Mouse (Mus musculus) heart, embryonic 12.5 days (tissue): Measurements from ENCODE around the gene Trim71. TPM values are rescaled to one million over a fixed set of nuclear protein-coding genes. Genes with fewer than 3 reads are reported as not detected.
A peak's percentile ranks its signal among the peaks of the same experiment; 100 is the strongest.

Experiments used
- ATAC-seq: fragments of 200-750 bp; cut with Nextera tagmentation; 2 replicates; pipeline ENCODE4 v1.8.0; 2017; ENCODE audit warnings: moderate TSS enrichment, moderate library complexity; ENCODE audit not compliant: insufficient number of reproducible peaks, low FRiP score
- H3K27ac ChIP-seq: fragments of 300-500 bp; sonication (generic); 2 replicates; pipeline ENCODE4 v1.5.1; 2016; ENCODE audit warnings: mild to moderate bottlenecking, moderate library complexity; ENCODE audit not compliant: poor library complexity, severe bottlenecking
- H3K27me3 ChIP-seq: fragments of 300-500 bp; sonication (generic); replicated peaks from 2 replicates; pipeline ENCODE4 v1.6.1; 2016; ENCODE audit warnings: mild to moderate bottlenecking, moderate library complexity
- H3K36me3 ChIP-seq: fragments of 300-500 bp; sonication (generic); 2 replicates; pipeline ENCODE4 v1.6.1; 2016; ENCODE audit warnings: mild to moderate bottlenecking, moderate library complexity
- H3K4me1 ChIP-seq: fragments of 300-500 bp; sonication (generic); replicated peaks from 2 replicates; pipeline ENCODE4 v1.6.1; 2016; ENCODE audit warnings: mild to moderate bottlenecking
- H3K4me2 ChIP-seq: fragments of 300-500 bp; sonication (generic); 2 replicates; pipeline ENCODE4 v1.6.1; 2016; ENCODE audit warnings: mild to moderate bottlenecking, moderate library complexity
- H3K4me3 ChIP-seq: fragments of 300-500 bp; sonication (generic); 2 replicates; pipeline ENCODE4 v1.5.1; 2016; ENCODE audit warnings: mild to moderate bottlenecking
- H3K9ac ChIP-seq: fragments of 300-500 bp; sonication (generic); 2 replicates; pipeline ENCODE4 v1.6.1; 2016; ENCODE audit warnings: mild to moderate bottlenecking, moderate library complexity
- H3K9me3 ChIP-seq: fragments of 300-500 bp; sonication (generic); replicated peaks from 2 replicates; pipeline ENCODE4 v1.6.1; 2016; ENCODE audit warnings: mild to moderate bottlenecking, moderate library complexity
- WGBS: fragments of 180-500 bp; shearing (Covaris S2); methylation state at CpG from one replicate; pipeline ENCODE4 v1.1.7; 2016; 5-methylcytosine and 5-hydroxymethylcytosine counted together
- polyA plus RNA-seq: library from polyadenylated mRNA; unstranded; fragments of >200 nt; fragmentation: Nextera tagmentation; extraction: Ambion mirVana; gene quantifications from 2 replicates; pipeline ENCODE4 v1.2.1, GENCODE M21; 2016

The Trim71 gene
- polyA plus RNA-seq, 1 experiment from 2014 or later = 0.63 TPM

DNA sequence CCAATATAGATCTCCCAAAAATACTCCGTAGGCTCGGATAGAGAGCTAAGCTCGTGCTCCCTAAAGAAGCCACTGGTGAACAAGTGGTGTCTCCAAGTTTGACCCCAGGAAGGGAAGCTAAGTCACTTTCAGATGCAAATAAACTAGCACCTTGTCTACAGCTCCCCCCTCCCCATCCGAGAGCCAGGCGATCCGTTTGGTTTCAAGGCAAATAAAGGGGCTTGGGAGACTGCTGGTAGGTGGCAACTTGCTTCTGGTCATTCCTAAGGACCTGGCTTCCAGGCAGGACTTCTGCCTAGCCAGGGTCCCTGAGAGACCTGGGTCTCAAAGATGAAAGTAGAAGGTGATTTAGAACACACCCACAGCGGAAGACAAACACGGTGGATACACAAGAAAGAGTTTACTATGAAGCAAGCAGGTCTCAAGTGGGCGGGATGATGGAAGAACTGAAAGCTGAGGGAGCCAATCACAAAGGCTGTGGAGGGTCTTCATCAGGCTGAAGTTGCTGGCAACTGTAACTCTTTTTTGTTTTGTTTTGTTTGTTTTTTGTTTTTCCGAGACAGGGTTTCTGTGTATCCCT lies 7.8 kb downstream of the Trim71 start:
- no peak for ATAC-seq
- Histone ChIP-seq H3K36me3 (no peaks in the 10 kb centered on the region), H3K9ac (no peak overlapping the region), H3K27ac (no peak overlapping the region), H3K4me2 (peak overlapping the region; percentile 38), H3K9me3 (no peaks in the 10 kb centered on the region), H3K27me3 (peaks cover 34% of the 10 kb centered on the region), H3K4me3 (no peak overlapping the region), H3K4me1 (peaks cover 41% of the 10 kb centered on the region)
- WGBS = 41% methylated on average over 10 of the region's 10 CpGs

DNA sequence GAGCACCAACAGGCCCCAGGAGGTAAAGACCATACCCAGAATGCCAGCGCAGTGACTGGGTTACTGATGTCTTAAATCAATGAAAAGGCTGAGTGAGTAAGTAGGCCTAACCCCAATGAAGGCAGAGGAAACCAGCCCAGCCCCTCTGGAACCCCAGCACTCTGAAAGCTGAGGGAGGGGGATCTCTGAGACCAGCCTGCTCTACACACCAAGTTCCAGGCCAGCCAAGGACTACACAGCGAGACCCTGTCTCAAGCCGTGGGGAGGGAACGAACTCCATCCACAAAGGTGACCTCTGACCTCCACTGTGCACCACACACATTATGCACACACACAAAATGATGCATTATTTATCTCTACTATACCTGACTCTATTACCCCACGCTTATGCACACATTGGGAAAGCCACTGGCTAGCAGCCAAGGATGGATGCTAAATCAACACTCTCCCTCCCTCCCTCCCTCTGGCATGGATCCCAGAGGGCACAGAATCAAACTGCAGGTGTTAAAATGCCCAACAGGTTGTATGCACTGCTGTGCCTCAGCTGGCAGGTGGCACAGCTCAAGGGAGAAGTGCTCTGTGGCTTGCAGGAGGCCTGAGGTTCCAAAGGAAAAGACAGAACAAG lies 9.7 kb downstream of the Trim71 start:
- WGBS = 60% methylated on average over 5 of the region's 5 CpGs
- Histone ChIP-seq H3K27ac (no peak overlapping the region), H3K36me3 (no peaks in the 10 kb centered on the region), H3K27me3 (peaks cover 17% of the 10 kb centered on the region), H3K9ac (no peak overlapping the region), H3K4me3 (no peak overlapping the region), H3K4me2 (no peak overlapping the region), H3K4me1 (peaks cover 34% of the 10 kb centered on the region), H3K9me3 (no peaks in the 10 kb centered on the region)
- peak; percentile 49 for ATAC-seq

DNA sequence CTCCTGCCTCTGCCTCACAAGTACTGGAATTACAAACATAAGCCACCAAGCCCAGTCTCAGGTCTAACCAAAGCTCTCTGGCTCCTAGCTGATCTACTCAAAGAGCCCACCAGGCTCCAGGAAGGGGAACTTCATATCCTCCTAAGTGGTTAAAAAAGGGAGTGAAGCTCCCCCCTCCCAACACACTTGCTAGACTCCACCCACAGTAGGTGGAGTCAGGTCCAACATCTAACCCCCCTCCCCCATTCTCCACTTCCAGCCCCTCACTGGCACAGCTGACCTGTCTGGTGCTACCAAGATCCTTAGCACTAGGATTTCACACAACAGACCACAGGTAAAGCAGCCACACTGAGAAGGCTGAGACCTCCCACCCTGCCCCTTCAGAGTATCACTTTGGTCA lies 10.3 kb downstream of the Trim71 start:
- Histone ChIP-seq H3K4me2 (no peak overlapping the region), H3K9ac (no peak overlapping the region), H3K27me3 (peaks cover 12% of the 10 kb centered on the region), H3K27ac (no peak overlapping the region), H3K36me3 (no peaks in the 10 kb centered on the region), H3K4me1 (peaks cover 39% of the 10 kb centered on the region), H3K9me3 (no peaks in the 10 kb centered on the region), H3K4me3 (no peak overlapping the region)
- no peak for ATAC-seq

DNA sequence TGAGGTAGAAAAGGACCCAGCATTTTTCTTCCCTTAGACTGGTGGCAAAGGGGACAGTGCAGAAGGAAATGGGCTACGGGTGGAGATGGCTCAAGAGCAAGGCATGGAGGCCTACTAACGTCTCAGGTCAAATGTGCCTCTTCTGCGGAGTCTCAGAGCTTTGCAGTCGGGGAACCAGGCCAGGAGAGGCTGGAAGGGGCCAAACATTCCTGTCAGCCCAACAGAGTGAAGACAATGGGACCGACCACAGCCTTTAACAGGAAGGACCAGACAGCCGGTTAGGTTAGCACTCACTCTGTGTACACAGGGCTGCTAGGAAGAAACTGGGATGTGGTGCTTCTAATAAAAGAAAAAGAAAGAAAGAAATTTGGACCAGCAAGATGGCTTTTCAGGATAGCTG lies 14.1 kb downstream of the Trim71 start:
- no peaks in the 10 kb centered on the region for H3K27me3 ChIP-seq
- ATAC-seq = no peak
- no peaks in the 10 kb centered on the region for H3K36me3 ChIP-seq
- H3K4me3 ChIP-seq = no peak overlapping the region
- 28% methylated on average over 6 of the region's 6 CpGs for WGBS
- no peak overlapping the region for H3K27ac ChIP-seq
- no peaks in the 10 kb centered on the region for H3K9me3 ChIP-seq
- H3K4me2 ChIP-seq = no peak overlapping the region
- H3K9ac ChIP-seq = no peak overlapping the region
- peaks cover 49% of the 10 kb centered on the region for H3K4me1 ChIP-seq

DNA sequence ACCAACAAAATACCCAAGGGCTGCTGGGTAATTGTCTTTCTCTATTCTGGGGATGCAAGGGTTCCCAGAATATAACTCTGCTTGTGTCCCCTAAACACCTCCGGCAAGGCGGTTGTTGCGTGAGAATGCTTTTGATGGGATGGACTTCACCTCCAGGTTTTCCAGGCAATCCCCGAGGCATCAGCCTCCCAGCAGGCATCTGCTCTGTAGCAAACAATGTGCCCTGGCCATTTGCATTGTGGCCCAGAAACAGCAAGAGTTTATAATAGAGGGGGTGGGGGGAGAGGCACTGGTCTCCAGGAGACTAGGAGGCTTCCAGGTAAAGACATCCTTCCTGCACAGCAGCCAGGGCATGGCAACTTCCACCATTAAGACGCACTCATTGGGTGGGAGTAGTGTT lies 15.1 kb downstream of the Trim71 start:
- no peak overlapping the region for H3K9ac ChIP-seq
- no peak for ATAC-seq
- no peaks in the 10 kb centered on the region for H3K36me3 ChIP-seq
- no peak overlapping the region for H3K27ac ChIP-seq
- H3K9me3 ChIP-seq = no peaks in the 10 kb centered on the region
- H3K27me3 ChIP-seq = no peaks in the 10 kb centered on the region
- no peak overlapping the region for H3K4me2 ChIP-seq
- 53% methylated on average over 5 of the region's 5 CpGs for WGBS
- H3K4me1 ChIP-seq = peaks cover 49% of the 10 kb centered on the region
- no peak overlapping the region for H3K4me3 ChIP-seq

DNA sequence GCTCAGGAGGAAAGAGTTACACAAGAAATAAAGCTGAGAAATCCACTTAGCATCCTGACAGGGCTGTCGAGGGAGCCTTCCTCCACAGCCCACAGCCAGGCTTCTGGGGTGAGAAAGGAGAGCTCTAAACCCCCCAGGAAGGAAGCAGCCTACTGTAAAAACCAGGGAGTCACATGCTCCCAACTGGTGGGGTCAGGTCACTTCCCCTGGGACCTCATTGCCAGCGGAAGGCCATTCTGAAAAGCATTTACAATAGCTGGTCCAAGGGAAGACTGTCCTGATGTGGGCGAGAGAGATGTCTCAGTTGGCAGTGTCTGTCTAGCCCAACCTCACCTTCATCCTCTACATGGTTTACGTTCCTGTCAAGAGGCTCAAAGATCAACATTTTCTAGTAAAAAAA lies 15.7 kb downstream of the Trim71 start:
- WGBS = 51% methylated on average over 4 of the region's 4 CpGs
- H3K27me3 ChIP-seq = no peaks in the 10 kb centered on the region
- H3K4me1 ChIP-seq = peaks cover 52% of the 10 kb centered on the region
- no peak overlapping the region for H3K4me2 ChIP-seq
- H3K36me3 ChIP-seq = no peaks in the 10 kb centered on the region
- H3K9ac ChIP-seq = no peak overlapping the region
- no peak overlapping the region for H3K4me3 ChIP-seq
- H3K27ac ChIP-seq = no peak overlapping the region
- no peak for ATAC-seq
- H3K9me3 ChIP-seq = no peaks in the 10 kb centered on the region

DNA sequence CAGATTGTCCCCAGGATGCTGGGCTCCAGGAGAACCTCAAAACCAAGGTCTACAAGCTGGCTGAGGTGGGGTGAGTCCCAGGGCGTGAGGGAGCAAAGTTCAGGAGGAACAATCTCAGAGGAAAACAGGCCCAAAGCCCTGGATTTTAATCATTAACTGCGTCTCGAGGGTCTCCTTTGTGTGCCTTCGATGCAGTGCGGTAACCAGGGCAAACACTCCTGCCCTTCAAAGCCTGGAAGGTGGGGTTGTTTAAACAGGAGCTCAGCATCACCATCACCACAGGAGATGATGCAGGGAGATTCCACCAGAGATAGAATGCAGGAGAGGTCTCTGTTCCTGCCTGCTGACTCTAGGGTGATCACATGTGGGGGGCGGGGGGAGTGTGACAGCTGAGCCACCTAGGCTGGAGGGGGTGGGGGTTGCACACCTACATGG lies 16.5 kb downstream of the Trim71 start:
- Histone ChIP-seq H3K4me1 (peaks cover 52% of the 10 kb centered on the region), H3K4me3 (no peak overlapping the region), H3K27me3 (no peaks in the 10 kb centered on the region), H3K4me2 (no peak overlapping the region), H3K9ac (no peak overlapping the region), H3K36me3 (no peaks in the 10 kb centered on the region), H3K9me3 (no peaks in the 10 kb centered on the region), H3K27ac (no peak overlapping the region)
- WGBS = 63% methylated on average over 6 of the region's 6 CpGs
- no peak for ATAC-seq

DNA sequence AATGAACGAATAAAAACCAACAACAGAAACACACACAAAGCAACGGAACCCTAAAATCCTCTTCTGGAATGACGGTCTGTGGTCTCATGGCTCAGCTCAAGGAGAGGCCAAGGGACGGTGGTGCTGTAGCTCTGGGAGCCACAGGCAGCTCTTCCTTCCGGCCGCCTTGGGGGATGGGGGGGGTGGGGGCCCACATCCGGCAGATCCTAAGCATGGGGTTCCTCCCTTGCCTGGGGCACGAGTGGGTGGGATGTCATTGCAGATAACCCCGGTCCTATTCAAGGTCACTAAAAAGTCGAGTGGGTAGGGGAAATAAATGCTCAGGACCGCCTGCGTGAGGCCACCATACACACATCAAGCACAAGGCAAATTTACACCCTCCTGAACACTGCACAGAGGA lies 17.4 kb downstream of the Trim71 start:
- Histone ChIP-seq H3K4me3 (no peak overlapping the region), H3K27me3 (no peaks in the 10 kb centered on the region), H3K27ac (no peak overlapping the region), H3K9me3 (no peaks in the 10 kb centered on the region), H3K9ac (no peak overlapping the region), H3K36me3 (no peaks in the 10 kb centered on the region), H3K4me1 (peaks cover 56% of the 10 kb centered on the region), H3K4me2 (no peak overlapping the region)
- WGBS = 47% methylated on average over 12 of the region's 12 CpGs
- no peak for ATAC-seq

DNA sequence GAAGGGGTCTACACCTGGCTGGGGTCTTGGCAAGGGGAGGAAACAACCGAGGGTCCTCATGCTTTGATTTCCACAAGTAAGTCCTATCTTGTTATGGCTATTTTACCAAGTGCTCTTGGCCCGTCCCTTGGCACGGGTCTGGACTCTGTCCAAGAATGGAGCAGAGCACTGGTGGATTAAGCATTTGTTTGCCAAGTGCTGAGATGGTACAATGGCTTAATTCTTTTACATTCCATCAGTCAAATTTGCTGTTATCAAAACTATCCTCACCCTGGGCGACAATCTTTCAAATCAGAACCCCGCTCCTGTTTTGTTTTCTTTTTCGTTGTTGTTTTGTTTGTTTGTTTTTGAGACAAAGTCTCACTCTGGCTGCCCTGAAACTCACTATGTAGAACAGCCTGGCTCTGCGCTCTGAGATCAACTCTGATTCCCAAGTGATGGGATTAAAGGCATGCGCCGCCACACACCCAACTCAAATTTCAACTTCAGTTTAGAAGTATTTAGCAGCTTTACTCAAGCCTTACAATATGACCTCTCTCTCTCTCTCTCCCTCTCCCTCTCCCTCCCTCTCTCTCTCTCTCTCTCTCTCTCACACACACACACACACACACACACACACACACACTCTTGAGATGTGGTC lies 19.3 kb downstream of the Trim71 start:
- peaks cover 64% of the 10 kb centered on the region for H3K4me1 ChIP-seq
- H3K27me3 ChIP-seq = no peaks in the 10 kb centered on the region
- H3K36me3 ChIP-seq = no peaks in the 10 kb centered on the region
- no peak for ATAC-seq
- WGBS = 42% methylated on average over 9 of the region's 9 CpGs
- no peak overlapping the region for H3K4me3 ChIP-seq
- H3K9me3 ChIP-seq = no peaks in the 10 kb centered on the region
- H3K9ac ChIP-seq = no peak overlapping the region
- H3K4me2 ChIP-seq = no peak overlapping the region
- no peak overlapping the region for H3K27ac ChIP-seq

DNA sequence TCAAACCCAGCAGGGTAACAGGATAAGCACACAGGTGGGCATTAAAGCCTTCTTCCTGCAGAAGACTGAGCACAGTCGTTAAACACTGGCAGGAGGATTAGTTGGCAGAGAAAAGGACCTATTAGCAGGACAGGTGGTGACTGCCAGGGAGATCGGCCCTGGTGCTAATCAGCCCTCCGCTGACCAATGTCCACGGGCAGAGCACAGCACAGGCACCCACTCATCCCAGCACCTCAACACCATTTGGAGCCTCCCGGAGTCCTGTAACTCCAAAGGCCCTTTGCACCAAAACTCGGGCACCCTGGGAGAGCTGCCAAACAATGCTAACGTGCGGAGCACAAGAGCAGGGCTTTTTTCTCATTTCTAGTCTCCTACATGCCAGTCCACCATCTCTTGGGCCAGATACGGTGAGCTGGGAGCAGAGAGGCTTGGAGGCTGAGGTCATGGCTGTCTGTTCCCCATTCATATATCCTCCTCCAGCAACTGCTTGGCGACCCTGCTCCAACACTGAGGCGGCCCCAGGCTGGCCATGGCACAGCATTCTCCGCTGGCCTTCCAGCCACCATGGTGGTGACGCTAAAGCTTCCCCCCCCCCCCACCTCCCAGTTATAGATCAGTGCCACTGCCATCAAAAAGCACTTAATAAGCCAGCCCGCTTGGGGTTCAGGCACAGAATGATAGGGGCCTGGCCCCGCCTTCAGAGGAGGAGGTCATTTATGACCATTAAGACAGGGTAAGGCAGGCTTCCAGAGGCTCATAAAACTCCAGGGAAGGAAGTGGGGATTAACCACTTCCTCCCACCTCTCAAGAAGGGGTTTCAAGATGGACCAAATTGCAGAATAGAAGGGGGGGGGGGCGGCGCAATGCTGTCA lies 20.1 kb downstream of the Trim71 start:
- H3K4me2 ChIP-seq = no peak overlapping the region
- no peak overlapping the region for H3K27ac ChIP-seq
- H3K4me3 ChIP-seq = no peak overlapping the region
- H3K27me3 ChIP-seq = no peaks in the 10 kb centered on the region
- no peak for ATAC-seq
- no peak overlapping the region for H3K9ac ChIP-seq
- no peaks in the 10 kb centered on the region for H3K36me3 ChIP-seq
- H3K9me3 ChIP-seq = no peaks in the 10 kb centered on the region
- WGBS = 60% methylated on average over 17 of the region's 17 CpGs
- peaks cover 59% of the 10 kb centered on the region for H3K4me1 ChIP-seq

DNA sequence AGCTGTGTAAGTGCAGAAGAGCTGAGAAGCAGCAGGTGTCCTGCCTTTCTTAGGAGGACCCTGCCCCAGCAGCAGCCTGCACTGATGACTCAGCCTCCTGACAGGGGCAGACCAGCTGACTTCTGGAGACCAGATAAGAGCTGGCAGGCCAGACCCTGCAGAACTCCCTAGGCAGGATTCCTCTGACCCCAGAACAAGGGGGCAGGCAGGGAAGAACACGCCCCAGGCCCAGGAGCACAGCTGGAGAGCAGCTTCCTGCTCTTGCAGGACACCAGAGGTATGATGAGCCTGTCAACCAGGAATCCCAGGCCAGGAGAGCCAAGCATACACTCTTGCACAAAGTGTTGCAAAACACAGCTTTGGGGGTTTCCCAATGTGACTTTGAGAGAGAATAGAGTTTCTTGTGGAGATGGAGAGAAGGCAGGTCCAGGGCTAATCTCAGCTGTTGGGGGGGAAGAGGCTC lies 22.9 kb downstream of the Trim71 start:
- H3K9ac ChIP-seq = no peak overlapping the region
- peaks cover 53% of the 10 kb centered on the region for H3K4me1 ChIP-seq
- no peaks in the 10 kb centered on the region for H3K36me3 ChIP-seq
- H3K9me3 ChIP-seq = no peaks in the 10 kb centered on the region
- H3K4me3 ChIP-seq = no peak overlapping the region
- WGBS = 13% methylated on average over 1 of the region's 1 CpGs
- H3K27me3 ChIP-seq = no peaks in the 10 kb centered on the region
- peak overlapping the region; percentile 53 for H3K27ac ChIP-seq
- H3K4me2 ChIP-seq = no peak overlapping the region; the same call in 1 of the 2 replicates
- ATAC-seq = peak; percentile 56
